Mouse (Mus musculus) liver, postnatal 0 days (tissue): Measurements from ENCODE around the gene Sall1.

ENCODE experiments used
- CTCF ChIP-seq: sonication (generic); IDR thresholded peaks from 2 replicates; pipeline ENCODE4 v1.5.1; 2016; ENCODE audit warnings: antibody characterized with exemption, low read depth
- EP300 ChIP-seq: IDR thresholded peaks from 2 replicates; pipeline ENCODE4 v1.6.1; 2016; ENCODE audit warnings: antibody characterized with exemption, low read depth, mild to moderate bottlenecking

- TF ChIP-seq CTCF (no peak), EP300 (no peak)
Observed at GRCm38 (mm10) chr8:89039890-89040289, 4.1 kb downstream of the Sall1 start.
